Mouse (Mus musculus) brain, embryonic 14.5 days (tissue): ENCODE measurements around the gene Cass4.

Experiments used
- CTCF ChIP-seq: fragments of 200-500 bp; IDR thresholded peaks from 2 replicates; pipeline ENCODE4 v1.5.1; 2012; ENCODE audit warnings: inconsistent platforms, mild to moderate bottlenecking, moderate library complexity, borderline replicate concordance; ENCODE audit not compliant: insufficient read depth, insufficient read length; ENCODE audit errors: extremely low read depth
- POLR2A ChIP-seq: fragments of 200-500 bp; IDR thresholded peaks from 2 replicates; pipeline ENCODE4 v1.6.1; 2012; ENCODE audit warnings: mild to moderate bottlenecking, inconsistent platforms, borderline replicate concordance; ENCODE audit not compliant: poor library complexity, insufficient read depth, insufficient read length, severe bottlenecking; ENCODE audit errors: extremely low read depth

DNA sequence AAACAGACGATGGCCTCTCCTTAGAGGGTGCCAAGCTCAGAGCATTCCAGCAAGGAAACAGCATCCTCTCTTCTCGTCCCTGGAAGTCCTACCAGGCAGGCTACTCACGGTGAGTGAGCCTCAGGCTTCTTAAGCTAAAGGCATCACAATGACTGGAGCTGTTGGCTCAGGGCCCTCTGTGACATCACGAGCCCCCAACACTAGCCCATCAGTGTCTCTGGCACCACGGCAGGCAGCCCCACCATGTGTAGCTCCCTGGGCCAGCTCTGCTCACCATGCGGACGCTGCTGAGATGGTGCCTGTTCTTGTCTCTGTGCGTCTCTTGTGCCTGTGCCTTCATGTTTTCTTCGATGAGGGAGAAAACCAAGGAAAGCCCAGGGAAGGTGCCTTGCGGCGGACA, 78.7 kb downstream of the Cass4 start, which contains the start of gene Fam209:
- no peak for TF ChIP-seq CTCF
- no peak for TF ChIP-seq POLR2A
